Mouse (Mus musculus) hindlimb bud, embryonic 11.5 days (tissue): ENCODE results near the gene Zfp296.
"Not testable (repeated sequence)": the region's sequence is repeated elsewhere in the genome, so short reads cannot be mapped to it uniquely, and the experiment has no call there.

ENCODE experiments used
- DNase-seq: peaks from one replicate; pipeline ENCODE4 v3.0.0-alpha.2; 2012; ENCODE audit warnings: low read depth, low spot score; ENCODE audit errors: extremely low spot score

Zfp296 gene

GRCm38 (mm10) chr7:19603849-19604605, 26.9 kb downstream of the Zfp296 start, which contains the start of gene Clasrp:
Clasrp (minus strand) TSS chr7:19604486.
- DNase-seq: peak; percentile 79

- DNase-seq: not testable (repeated sequence)
Observed at GRCm38 (mm10) chr7:19604606-19605214, 27.6 kb downstream of the Zfp296 start.

- no peak for DNase-seq
Observed at GRCm38 (mm10) chr7:19607291-19607690, 30.2 kb downstream of the Zfp296 start.

- no peak for DNase-seq
Observed at GRCm38 (mm10) chr7:19609641-19610332, 32.7 kb downstream of the Zfp296 start.

- no peak for DNase-seq
Observed at GRCm38 (mm10) chr7:19610969-19611368, 33.9 kb downstream of the Zfp296 start.

GRCm38 (mm10) chr7:19615036-19615577, 38.0 kb downstream of the Zfp296 start:
- no peak for DNase-seq

GRCm38 (mm10) chr7:19619004-19619801, 42.1 kb downstream of the Zfp296 start:
- DNase-seq: peak; percentile 87

- DNase-seq: no peak
Observed at GRCm38 (mm10) chr7:19620811-19621210, 43.7 kb downstream of the Zfp296 start.

GRCm38 (mm10) chr7:19622241-19622640, 45.2 kb downstream of the Zfp296 start:
- DNase-seq: no peak

- DNase-seq: no peak
Observed at GRCm38 (mm10) chr7:19623433-19623832, 46.3 kb downstream of the Zfp296 start.

GRCm38 (mm10) chr7:19627721-19628120, 50.6 kb downstream of the Zfp296 start:
- DNase-seq: no peak

- DNase-seq: no peak
Observed at GRCm38 (mm10) chr7:19628192-19628535, 51.1 kb downstream of the Zfp296 start.

GRCm38 (mm10) chr7:19628536-19629360, 51.7 kb downstream of the Zfp296 start:
- peak; percentile 71 for DNase-seq

GRCm38 (mm10) chr7:19629361-19629734, 52.3 kb downstream of the Zfp296 start, which contains the start of gene Relb:
Relb (minus strand) TSS chr7:19629438.
- DNase-seq: peak; percentile 35
